Mouse (Mus musculus): ENCODE measurements at regions not wholly inside any gene's neighbourhood (a gene's known extent, or its start where the extent isn't known, plus 50 kb on each side); places are given as distances from the start of the nearest gene placed in this dataset.

DNA sequence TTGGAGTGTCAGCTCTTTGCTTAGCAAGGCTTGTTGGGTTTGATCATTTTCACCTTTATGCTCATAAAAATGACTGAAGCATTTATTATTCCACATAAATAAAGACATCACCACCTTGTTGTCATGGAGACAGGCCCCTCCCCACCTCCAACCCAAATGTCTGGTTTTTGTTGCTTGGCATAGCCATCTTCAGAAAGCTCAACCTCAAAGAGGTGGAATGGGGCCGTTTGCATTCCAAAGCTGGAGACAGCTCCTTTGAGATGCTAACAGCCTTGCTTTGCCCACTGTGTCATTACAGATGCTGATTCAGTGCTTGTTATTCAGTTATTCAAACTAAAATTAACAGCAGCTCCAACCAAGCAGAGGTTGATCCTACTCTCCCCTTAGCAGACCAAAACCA lies 51.9 kb upstream of the Lgalsl start:
- DNase-seq = no peak

GRCm38 (mm10) chr11:20883907-20884306 lies 53.1 kb upstream of the Lgalsl start:
- no peak for DNase-seq

GRCm38 (mm10) chr11:20887044-20887443 lies 56.2 kb upstream of the Lgalsl start:
- DNase-seq = no peak

DNA sequence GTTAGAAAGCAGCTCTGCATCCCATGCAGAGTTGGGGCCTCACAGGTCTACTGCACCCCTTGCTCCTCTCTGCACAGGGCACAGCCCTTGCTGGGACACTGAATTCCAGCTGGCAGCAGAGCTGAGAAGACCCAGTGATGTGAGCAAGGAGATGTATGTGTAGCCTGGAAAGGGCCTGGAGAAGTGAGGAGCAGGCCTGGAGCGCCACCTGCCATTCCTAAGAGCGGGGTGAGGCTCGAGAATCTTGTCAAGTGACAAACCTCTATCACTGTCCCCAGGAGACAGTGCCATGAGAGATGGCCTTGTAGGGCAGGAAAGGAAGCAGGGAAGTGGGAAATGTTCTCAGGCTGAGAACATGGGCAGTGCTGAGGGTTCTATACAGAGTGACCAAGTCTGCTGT lies 59.6 kb upstream of the Lgalsl start:
- no peak for DNase-seq

DNA sequence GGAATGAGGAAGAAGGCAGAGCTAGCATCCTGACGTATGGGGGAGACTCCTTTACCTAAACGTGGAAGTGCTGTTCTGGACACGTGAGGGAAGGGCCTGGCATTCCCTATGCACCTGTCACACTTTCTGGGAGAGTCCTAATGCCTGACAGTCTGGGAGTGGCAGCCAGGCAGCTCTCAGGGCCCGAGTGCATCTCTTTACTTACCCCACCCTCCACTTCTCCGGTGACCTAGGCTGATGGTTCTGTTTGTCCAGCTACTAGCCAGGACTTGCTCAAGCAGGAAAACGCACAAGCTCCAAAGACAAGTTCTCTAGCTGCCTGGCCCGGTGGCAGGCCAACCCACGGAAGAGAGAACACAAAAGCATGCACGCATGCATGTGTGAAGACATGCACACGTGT lies 60.9 kb upstream of the Lgalsl start:
- no peak for DNase-seq

DNA sequence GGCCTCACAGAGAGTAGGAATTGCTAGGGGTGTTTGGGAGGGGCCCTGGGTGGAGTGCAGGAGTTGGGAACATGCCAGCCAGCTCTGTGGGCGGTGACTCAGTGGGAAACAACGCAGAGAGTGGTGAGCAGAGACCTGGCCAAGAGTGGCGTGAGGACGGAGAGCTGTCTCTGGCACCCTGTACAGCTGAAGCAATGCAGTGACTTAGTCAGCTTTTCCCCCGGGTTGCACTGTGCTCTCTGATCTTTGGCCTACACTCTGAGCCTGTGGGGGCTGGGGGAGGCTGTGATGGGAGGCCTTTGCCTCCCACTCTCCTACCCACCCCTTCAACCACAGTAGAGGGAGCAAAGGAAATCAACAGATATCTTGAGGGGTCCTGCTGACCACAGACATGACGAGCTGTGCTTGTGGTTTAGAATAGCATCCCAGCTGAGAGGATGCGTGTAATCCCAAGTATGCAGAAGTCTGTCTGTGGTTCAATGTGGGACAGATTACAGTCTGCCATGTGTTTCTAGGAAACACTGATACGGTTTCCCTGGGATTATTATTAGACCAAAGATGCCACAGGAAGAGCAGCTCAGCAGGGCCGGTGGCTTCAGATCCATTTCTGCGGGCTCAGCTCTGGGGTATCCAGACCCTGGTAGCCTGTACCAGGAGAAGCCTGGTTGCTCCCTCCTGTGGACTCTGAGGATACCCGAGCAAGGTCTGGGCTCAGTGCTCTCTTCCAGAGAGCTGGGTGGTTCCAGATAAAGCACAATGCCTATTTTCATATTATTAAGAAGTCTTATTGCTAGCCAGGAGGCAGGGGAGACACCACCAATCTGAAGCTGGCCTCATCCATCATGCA lies 65.6 kb upstream of the Lgalsl start:
- DNase-seq = no peak

DNA sequence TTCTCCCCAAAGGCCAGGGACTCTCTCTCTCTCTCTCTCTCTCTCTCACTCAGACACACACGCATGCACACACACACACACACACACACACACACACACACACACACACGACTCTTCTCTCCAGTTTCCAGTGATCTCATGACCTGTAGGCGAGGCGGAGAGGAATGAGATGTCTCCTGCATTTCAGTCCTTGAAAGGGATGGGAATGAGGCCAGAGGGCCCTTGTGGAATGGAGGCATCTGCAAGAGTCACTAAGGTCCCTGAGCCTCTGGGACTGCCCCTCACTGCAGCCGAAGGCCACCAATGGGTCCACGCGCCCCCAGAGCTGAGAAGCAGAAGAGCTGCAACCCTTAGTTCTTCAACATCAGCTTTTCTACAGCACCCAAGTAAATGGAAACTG lies 66.6 kb upstream of the Lgalsl start:
- DNase-seq = no peak

DNA sequence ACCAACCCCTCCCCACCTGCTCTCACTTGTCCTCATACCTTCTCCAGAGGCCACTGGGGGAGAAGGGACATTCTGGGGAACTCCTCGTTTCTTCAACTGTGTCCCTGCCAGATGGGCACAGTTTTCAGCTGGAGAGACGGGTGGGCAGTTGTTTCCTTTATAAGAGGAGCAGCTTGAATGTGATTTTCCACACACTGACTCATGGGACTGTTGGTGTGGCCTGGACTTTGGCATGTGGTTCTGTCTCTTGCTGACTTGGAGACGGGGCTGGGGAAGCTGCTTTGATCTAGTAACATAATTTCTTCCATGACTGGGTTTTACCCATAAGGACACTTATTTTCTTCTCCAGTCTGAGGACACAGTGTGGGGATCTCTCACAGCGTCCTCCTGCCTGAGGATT lies 67.7 kb upstream of the Lgalsl start:
- no peak for DNase-seq

DNA sequence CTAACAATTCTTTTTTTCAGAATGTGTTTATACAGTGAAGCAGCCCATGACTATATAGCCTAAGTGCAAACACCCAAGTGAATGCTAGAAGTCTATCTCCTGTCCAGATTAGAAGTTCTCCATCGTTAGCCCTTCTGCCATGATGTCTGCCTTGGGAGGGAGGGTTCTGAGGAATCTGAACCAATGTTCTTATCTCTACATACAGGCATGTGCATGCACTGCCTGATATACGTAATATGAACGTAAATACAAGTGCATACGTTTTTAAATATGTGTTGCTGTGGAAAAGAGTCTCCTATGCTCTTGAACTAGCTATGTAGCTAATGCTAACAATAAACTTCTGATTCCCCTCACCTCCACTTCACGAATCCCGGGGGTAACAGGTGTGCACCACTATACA lies 68.9 kb upstream of the Lgalsl start:
- no peak for DNase-seq

- no peak for DNase-seq
These were observed 71.1 kb upstream of the Lgalsl start for GRCm38 (mm10) chr11:20902001-20902400.

GRCm38 (mm10) chr11:20902910-20903309 lies 72.1 kb upstream of the Lgalsl start:
- DNase-seq = no peak

- DNase-seq = no peak
These were observed 77.1 kb upstream of the Lgalsl start for GRCm38 (mm10) chr11:20907996-20908395.

- no peak for DNase-seq
These were observed 77.6 kb upstream of the Lgalsl start for GRCm38 (mm10) chr11:20908471-20908870.

- DNase-seq = no peak
These were observed 82.2 kb upstream of the Lgalsl start for GRCm38 (mm10) chr11:20913042-20913441.

GRCm38 (mm10) chr11:20913598-20914296 lies 82.9 kb upstream of the Lgalsl start:
- peak; percentile 93 for DNase-seq

DNA sequence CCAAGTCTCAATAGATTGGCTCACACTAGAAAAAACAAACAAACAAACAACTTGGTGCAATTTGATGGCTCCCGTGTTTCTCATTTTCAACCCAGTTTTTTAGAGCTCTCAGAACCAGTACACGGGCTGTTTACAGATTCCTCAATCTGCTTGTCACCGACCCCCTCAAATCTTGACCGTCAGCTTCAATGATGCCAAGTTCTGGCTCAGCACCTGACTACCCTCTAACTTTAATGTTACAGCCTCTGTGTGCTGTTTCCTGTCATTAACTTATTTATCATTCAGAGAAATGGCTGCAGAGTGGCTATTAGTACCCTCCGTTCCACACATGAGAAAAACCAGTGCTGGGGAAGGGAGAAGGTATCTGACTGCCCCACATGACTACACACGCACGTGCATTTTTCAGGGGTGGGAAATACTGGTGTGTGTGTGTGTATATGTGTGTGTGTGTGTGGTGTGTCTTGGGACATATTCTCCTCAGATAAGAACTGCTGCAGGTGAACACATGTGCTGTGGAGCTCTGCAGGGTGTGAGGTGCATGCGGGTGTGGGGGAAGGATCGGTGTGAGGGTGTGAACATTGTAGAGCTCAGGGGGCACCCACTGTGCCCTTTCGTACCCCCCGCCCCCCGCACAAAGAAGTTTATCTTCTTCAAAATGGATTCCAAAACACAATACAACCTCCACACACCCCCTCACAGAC lies 83.6 kb upstream of the Lgalsl start:
- no peak for DNase-seq

GRCm38 (mm10) chr11:20915182-20915602 lies 84.3 kb upstream of the Lgalsl start:
- DNase-seq = peak; percentile 40

DNA sequence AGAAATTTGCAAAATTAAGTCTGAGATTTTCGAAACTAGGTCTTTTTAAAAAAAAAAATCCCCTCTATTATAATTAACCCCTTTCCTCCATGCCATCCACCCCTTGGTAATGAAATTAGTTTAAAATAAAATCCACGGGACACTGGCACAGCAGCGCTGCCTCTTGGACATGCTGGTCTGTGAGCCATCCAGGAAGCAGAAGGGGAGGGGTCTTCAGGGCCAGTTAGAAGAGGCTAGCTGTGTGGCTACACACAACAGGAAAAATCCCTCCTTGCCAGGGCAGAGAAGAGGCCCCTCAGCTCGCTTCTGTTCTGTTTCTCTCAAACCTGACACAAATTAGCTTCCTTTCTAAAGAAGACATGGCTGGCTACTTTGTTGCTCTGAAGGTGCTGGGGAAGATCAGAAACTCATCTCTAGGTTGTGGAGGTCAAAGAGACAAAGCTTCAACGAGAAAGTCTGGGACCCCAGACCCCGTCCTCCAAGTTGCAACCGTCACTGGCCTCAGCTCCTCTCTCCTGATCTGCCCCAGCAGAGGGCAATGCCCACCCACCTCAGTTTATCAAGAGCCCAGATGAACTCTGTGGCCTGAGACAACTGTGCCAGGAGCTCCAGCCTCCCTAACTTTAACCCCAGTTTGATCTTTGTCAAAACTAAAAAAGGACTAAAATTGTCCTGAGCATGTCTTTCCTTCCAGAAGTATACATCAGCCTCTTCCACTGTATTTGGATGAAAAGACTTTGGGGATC lies 85.0 kb upstream of the Lgalsl start:
- no peak for DNase-seq

DNA sequence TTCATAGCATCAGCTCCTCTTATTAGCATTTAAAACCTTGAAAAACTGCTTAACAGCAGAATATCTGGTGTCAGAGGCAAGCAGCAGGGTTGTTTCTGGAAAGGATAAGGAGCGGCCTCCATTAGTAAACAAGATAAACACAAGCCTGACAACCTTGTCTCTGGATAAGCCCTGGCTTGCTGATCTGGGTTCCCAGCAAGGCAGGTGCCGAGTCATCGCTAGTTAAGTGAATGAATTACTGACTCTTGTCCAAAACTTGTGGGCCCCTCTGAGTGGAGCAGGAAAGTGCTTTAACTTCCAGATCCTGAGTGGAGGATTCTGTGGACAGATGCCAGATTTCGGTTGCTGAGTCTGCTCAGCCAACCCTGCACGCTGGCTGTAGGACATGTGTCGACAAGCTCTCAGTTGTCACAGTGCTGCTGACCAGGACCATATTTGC lies 85.6 kb upstream of the Lgalsl start:
- no peak for DNase-seq

DNA sequence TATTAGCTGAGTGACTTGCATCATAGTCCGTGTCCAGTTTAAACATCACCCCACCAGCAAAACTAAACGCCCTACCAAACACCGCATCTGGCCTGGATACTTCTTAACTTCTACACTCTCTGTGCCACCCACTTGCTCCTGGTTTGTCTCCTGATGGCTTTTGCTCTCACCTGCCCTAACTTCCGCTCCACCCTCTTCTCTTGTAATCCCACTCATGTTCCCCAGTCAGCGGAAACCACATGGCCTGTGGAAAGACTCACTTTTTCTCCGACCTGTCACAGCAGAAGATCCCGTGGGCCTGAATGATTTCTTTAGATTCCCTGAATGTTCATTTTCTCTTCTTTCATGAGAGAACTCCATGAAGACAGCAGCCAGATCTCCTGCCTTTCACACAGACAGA lies 86.1 kb upstream of the Lgalsl start:
- DNase-seq = no peak

GRCm38 (mm10) chr11:20917483-20917882 lies 86.6 kb upstream of the Lgalsl start:
- no peak for DNase-seq

GRCm38 (mm10) chr11:20923115-20923514 lies 92.3 kb upstream of the Lgalsl start:
- DNase-seq = no peak

DNA sequence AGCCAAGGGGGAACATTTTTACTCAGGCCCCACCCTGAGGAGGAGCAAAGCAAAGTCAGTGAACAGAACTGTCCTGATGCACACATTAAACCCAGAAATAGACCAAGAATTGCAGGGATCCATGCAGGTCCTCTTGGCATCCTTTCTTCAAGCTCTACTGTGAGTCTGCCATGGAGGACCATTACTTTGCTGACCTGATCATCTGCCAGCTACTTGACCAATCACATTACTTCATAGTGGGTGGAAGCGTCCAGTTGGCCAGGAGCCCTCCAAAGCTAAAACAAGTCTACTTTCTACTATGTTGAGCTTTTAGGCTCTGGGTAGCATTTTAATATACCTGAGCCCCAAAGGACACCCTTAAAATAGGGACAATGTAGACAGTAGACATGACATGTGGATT lies 98.6 kb upstream of the Lgalsl start:
- DNase-seq = no peak
